Mouse (Mus musculus): ENCODE results near the gene Cercam. TPM values are rescaled to one million over a fixed set of nuclear protein-coding genes. Genes with fewer than 3 reads are reported as not detected.
A peak's percentile ranks its signal among the peaks of the same experiment; 100 is the strongest.

Gene Cercam
- polyA plus RNA-seq, 1 experiment = 10.8 TPM

GRCm38 (mm10) chr2:29846061-29846853 is 22.7 kb upstream of the Cercam start:
- H3K4me2 ChIP-seq (ENCODE audit: low read depth) = no peak overlapping the region
- H3K4me3 ChIP-seq = no peak overlapping the region
- H3K27me3 ChIP-seq (ENCODE audit: control insufficient read depth, insufficient read depth, insufficient read length) = no peaks in the 10 kb centered on the region
- H3K79me2 ChIP-seq (ENCODE audit: control insufficient read depth, insufficient read depth) = no peaks in the 10 kb centered on the region
- no peaks in the 10 kb centered on the region for H3K36me3 ChIP-seq (ENCODE audit: control insufficient read depth, insufficient read depth)
- no peak overlapping the region for H3ac ChIP-seq (ENCODE audit: control insufficient read depth, insufficient read length)
- no peak for TF ChIP-seq TCF3 (IDR thresholded peaks at IDR 0.05; ENCODE audit: insufficient read length, low read depth)
- no peak for TF ChIP-seq MYOG (IDR thresholded peaks at IDR 0.05; ENCODE audit: control insufficient read depth in 1 of 3, insufficient read depth in 1 of 3, insufficient read length in 2 of 3, low read depth in 2 of 3)
- no peak for TF ChIP-seq MYOD1 (IDR thresholded peaks at IDR 0.05; ENCODE audit: control insufficient read depth in 1 of 3, insufficient read length in 2 of 3, low read depth in 2 of 3)
- TF ChIP-seq CEBPB (IDR thresholded peaks at IDR 0.05; ENCODE audit: insufficient read depth, poor library complexity, severe bottlenecking) = no peak
- TF ChIP-seq TCF12 (IDR thresholded peaks at IDR 0.05; ENCODE audit: insufficient read depth, poor library complexity, severe bottlenecking) = no peak
- no peak for TF ChIP-seq POLR2A (IDR thresholded peaks at IDR 0.05; ENCODE audit: insufficient read length, low read depth)
- no peak for TF ChIP-seq REST (IDR thresholded peaks at IDR 0.05; ENCODE audit: insufficient read depth, insufficient read length)
- no peak for TF ChIP-seq MAX (IDR thresholded peaks at IDR 0.05; ENCODE audit: low read depth)

GRCm38 (mm10) chr2:29846911-29847310 is 22.1 kb upstream of the Cercam start:
- Histone ChIP-seq H3K4me3 (no peak overlapping the region), H3K36me3 (ENCODE audit: control insufficient read depth, insufficient read depth) (no peaks in the 10 kb centered on the region), H3K4me2 (ENCODE audit: low read depth) (no peak overlapping the region), H3K27me3 (ENCODE audit: control insufficient read depth, insufficient read depth, insufficient read length) (no peaks in the 10 kb centered on the region), H3K79me2 (ENCODE audit: control insufficient read depth, insufficient read depth) (no peaks in the 10 kb centered on the region), H3ac (ENCODE audit: control insufficient read depth, insufficient read length) (no peak overlapping the region)
- TF ChIP-seq E2F4 (IDR thresholded peaks at IDR 0.05; ENCODE audit: insufficient read depth) (no peak), TCF3 (IDR thresholded peaks at IDR 0.05; ENCODE audit: insufficient read length, low read depth) (no peak), TCF12 (IDR thresholded peaks at IDR 0.05; ENCODE audit: insufficient read depth, poor library complexity, severe bottlenecking) (no peak), REST (IDR thresholded peaks at IDR 0.05; ENCODE audit: insufficient read depth, insufficient read length) (no peak)

DNA sequence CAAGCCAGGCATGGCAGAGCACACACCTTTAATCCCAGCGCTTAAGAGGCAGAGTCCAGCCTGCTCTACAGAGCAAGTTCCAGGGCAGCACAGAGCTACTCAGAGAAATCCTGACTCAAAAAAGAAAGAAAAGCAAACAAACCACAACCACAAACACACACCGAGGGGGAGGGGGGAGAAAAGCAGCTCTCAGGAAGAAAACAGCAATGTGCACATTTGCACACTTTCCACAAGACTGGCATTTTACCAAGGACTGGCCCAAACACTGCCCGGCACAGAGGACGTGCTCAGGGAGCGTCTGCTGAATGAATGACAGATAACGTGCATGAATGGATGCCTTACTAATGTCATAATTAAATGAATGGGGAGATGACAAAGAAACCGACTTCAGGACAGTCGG is 19.9 kb upstream of the Cercam start:
- Histone ChIP-seq H3ac (ENCODE audit: control insufficient read depth, insufficient read length) (no peak overlapping the region), H3K4me2 (ENCODE audit: low read depth) (peak overlapping the region; percentile 38), H3K79me2 (ENCODE audit: control insufficient read depth, insufficient read depth) (no peaks in the 10 kb centered on the region), H3K36me3 (ENCODE audit: control insufficient read depth, insufficient read depth) (no peaks in the 10 kb centered on the region), H3K4me3 (no peak overlapping the region), H3K27me3 (ENCODE audit: control insufficient read depth, insufficient read depth, insufficient read length) (no peaks in the 10 kb centered on the region)
- no peak for TF ChIP-seq POLR2A (IDR thresholded peaks at IDR 0.05; ENCODE audit: insufficient read length, low read depth)
- no peak for TF ChIP-seq TCF3 (IDR thresholded peaks at IDR 0.05; ENCODE audit: insufficient read length, low read depth)
- no peak for TF ChIP-seq MAX (IDR thresholded peaks at IDR 0.05; ENCODE audit: low read depth)
- no peak for TF ChIP-seq SRF (IDR thresholded peaks at IDR 0.05; ENCODE audit: control insufficient read depth, insufficient read length, low read depth)
- no peak for TF ChIP-seq USF1 (IDR thresholded peaks at IDR 0.05; ENCODE audit: low read depth)
- TF ChIP-seq MYOD1 (IDR thresholded peaks at IDR 0.05; ENCODE audit: control insufficient read depth in 1 of 3, insufficient read length in 2 of 3, low read depth in 2 of 3) = no peak
- no peak for TF ChIP-seq REST (IDR thresholded peaks at IDR 0.05; ENCODE audit: insufficient read depth, insufficient read length)

- Histone ChIP-seq H3K4me2 (ENCODE audit: low read depth) (peak overlapping the region; percentile 38), H3K36me3 (ENCODE audit: control insufficient read depth, insufficient read depth) (no peaks in the 10 kb centered on the region), H3K27me3 (ENCODE audit: control insufficient read depth, insufficient read depth, insufficient read length) (no peaks in the 10 kb centered on the region), H3ac (ENCODE audit: control insufficient read depth, insufficient read length) (no peak overlapping the region), H3K4me3 (no peak overlapping the region), H3K79me2 (ENCODE audit: control insufficient read depth, insufficient read depth) (no peaks in the 10 kb centered on the region)
- TF ChIP-seq POLR2AphosphoS2 (IDR thresholded peaks at IDR 0.05; ENCODE audit: insufficient read length, low read depth) (no peak), MYOG (IDR thresholded peaks at IDR 0.05; ENCODE audit: control insufficient read depth in 1 of 3, insufficient read depth in 1 of 3, insufficient read length in 2 of 3, low read depth in 2 of 3) (no peak), TCF12 (IDR thresholded peaks at IDR 0.05; ENCODE audit: insufficient read depth, poor library complexity, severe bottlenecking) (no peak), SRF (IDR thresholded peaks at IDR 0.05; ENCODE audit: control insufficient read depth, insufficient read length, low read depth) (no peak), CEBPB (IDR thresholded peaks at IDR 0.05; ENCODE audit: insufficient read depth, poor library complexity, severe bottlenecking) (no peak), MAX (IDR thresholded peaks at IDR 0.05; ENCODE audit: low read depth) (no peak), E2F4 (IDR thresholded peaks at IDR 0.05; ENCODE audit: insufficient read depth) (no peak), TCF3 (IDR thresholded peaks at IDR 0.05; ENCODE audit: insufficient read length, low read depth) (no peak), MYOD1 (IDR thresholded peaks at IDR 0.05; ENCODE audit: control insufficient read depth in 1 of 3, insufficient read length in 2 of 3, low read depth in 2 of 3) (no peak), REST (IDR thresholded peaks at IDR 0.05; ENCODE audit: insufficient read depth, insufficient read length) (no peak), USF1 (IDR thresholded peaks at IDR 0.05; ENCODE audit: low read depth) (no peak), POLR2A (IDR thresholded peaks at IDR 0.05; ENCODE audit: insufficient read length, low read depth) (no peak)
These were observed 19.0 kb upstream of the Cercam start for GRCm38 (mm10) chr2:29849841-29850480.

DNA sequence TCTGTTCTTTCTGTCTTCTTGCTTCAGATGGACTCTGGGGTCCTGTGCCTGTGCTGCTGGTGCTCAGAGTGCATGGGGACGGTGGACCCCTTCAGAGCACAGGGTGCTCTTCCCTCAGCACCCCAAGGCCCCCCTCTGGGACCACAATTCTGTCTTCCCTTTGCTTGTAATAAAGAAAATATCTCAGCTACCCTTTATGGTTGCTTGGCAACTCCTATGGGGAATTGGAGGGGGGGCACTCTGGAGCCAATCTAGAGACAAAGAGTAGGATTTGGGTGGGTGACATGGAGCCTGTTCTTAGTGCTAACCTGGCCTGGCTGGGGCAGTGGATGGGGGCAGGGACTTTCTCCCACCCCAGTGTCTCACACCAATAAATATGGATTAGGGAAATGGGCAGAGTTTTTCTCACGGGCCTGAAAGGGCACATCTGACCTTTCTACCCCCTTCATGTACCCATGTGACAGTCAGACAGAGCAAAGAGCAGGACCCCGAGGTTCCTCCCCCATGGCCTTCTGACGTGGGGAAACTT is 15.9 kb upstream of the Cercam start:
- H3K27me3 ChIP-seq (ENCODE audit: control insufficient read depth, insufficient read depth, insufficient read length) = no peaks in the 10 kb centered on the region

More for the DNA sequence above, 15.9 kb upstream of the Cercam start:
- Histone ChIP-seq H3K4me2 (ENCODE audit: low read depth) (no peak overlapping the region), H3K79me2 (ENCODE audit: control insufficient read depth, insufficient read depth) (no peaks in the 10 kb centered on the region), H3K36me3 (ENCODE audit: control insufficient read depth, insufficient read depth) (no peaks in the 10 kb centered on the region), H3ac (ENCODE audit: control insufficient read depth, insufficient read length) (no peak overlapping the region), H3K4me3 (no peak overlapping the region)
- no peak for TF ChIP-seq TCF3 (IDR thresholded peaks at IDR 0.05; ENCODE audit: insufficient read length, low read depth)
- no peak for TF ChIP-seq CEBPB (IDR thresholded peaks at IDR 0.05; ENCODE audit: insufficient read depth, poor library complexity, severe bottlenecking)
- no peak for TF ChIP-seq MYOG (IDR thresholded peaks at IDR 0.05; ENCODE audit: control insufficient read depth in 1 of 3, insufficient read depth in 1 of 3, insufficient read length in 2 of 3, low read depth in 2 of 3)
- no peak for TF ChIP-seq E2F4 (IDR thresholded peaks at IDR 0.05; ENCODE audit: insufficient read depth)
- TF ChIP-seq TCF12 (IDR thresholded peaks at IDR 0.05; ENCODE audit: insufficient read depth, poor library complexity, severe bottlenecking) = no peak
- no peak for TF ChIP-seq MYOD1 (IDR thresholded peaks at IDR 0.05; ENCODE audit: control insufficient read depth in 1 of 3, insufficient read length in 2 of 3, low read depth in 2 of 3)
- TF ChIP-seq REST (IDR thresholded peaks at IDR 0.05; ENCODE audit: insufficient read depth, insufficient read length) = no peak
- no peak for TF ChIP-seq MAX (IDR thresholded peaks at IDR 0.05; ENCODE audit: low read depth)
- TF ChIP-seq POLR2A (IDR thresholded peaks at IDR 0.05; ENCODE audit: insufficient read length, low read depth) = no peak
- no peak for TF ChIP-seq USF1 (IDR thresholded peaks at IDR 0.05; ENCODE audit: low read depth)
- no peak for TF ChIP-seq SRF (IDR thresholded peaks at IDR 0.05; ENCODE audit: control insufficient read depth, insufficient read length, low read depth)
- no peak for TF ChIP-seq POLR2AphosphoS2 (IDR thresholded peaks at IDR 0.05; ENCODE audit: insufficient read length, low read depth)

All from myocyte (in vitro differentiated cells).